Mouse (Mus musculus) cerebellum, postnatal 36 days (tissue): ENCODE results near the gene Foxo6.

Experiments
- DNase-seq, 2 experiments: peaks; one replicate each; pipeline ENCODE4 v3.0.0; 2021 to 2022; ENCODE audit warnings: mixed read lengths in 2 of 2

The Foxo6 gene

GRCm38 (mm10) chr4:120283141-120283540 is 4.0 kb downstream of the Foxo6 start:
- peak in 1 of 2 experiments; percentile 35 for DNase-seq

GRCm38 (mm10) chr4:120282568-120283091 is 4.5 kb downstream of the Foxo6 start:
- peak; percentile 42 to 60 for DNase-seq

DNA sequence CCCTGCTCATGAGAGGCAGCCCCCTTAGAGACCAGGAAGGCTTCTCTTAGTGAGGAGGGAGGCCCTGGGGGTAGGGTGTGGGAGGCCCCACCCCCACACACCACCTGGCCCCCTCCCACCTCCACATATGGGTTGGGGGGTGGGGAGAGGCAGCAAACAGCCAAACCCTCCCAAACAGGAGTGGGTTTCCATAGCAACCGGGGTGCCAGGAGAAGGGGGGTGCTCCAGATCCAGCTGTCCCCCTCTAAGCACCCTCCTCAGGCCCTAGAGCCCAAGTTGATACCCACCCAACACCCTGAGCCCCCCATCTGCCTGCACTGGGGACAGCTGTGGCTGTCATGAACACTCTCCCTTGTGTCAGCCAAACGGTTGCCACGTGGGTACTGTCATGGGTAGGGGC is 6.1 kb downstream of the Foxo6 start:
- no peak for DNase-seq

DNA sequence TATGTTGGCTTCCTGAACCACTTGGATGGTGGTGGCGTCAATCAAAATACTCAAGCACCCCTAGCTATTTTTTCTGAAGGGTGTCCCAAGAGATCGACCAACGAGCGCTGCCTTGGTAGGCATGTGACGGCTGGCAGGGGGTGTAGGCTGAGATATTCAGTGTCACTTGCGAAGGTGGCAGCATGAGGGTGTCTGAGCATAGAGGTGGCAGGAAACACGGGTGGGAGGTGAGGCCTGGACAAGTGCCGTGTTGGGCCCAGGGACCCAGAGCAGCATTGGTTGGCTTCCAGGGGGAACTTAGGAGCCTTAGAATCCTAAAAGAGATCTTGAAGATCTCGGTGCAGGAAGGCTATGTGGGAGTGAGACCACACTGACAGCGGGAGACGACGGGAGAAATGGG is 6.7 kb downstream of the Foxo6 start:
- no peak for DNase-seq

- no peak for DNase-seq
Observed at GRCm38 (mm10) chr4:120277255-120277928, 9.8 kb downstream of the Foxo6 start.

DNA sequence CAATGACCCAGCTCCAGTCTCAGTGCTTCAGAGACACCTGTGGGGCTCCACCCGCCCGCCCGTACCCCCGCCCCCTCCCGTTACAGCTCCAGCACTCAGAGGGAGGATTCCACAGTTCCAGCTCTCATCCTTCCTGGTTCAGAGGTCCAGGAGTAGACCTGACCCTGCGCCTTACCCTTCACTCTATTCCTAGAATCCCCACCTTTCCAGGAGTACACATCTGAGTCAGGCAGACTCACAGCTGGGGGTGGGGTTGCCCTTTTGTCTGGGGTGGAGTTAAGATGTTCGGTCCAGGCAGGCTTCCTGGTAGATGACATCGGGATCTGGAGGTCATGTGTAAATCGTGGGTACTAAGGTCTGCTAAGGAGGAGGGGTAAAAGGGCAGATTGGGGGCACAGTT is 11.7 kb downstream of the Foxo6 start:
- no peak for DNase-seq

- DNase-seq: no peak
Observed at GRCm38 (mm10) chr4:120273594-120273993, 13.6 kb downstream of the Foxo6 start.

DNA sequence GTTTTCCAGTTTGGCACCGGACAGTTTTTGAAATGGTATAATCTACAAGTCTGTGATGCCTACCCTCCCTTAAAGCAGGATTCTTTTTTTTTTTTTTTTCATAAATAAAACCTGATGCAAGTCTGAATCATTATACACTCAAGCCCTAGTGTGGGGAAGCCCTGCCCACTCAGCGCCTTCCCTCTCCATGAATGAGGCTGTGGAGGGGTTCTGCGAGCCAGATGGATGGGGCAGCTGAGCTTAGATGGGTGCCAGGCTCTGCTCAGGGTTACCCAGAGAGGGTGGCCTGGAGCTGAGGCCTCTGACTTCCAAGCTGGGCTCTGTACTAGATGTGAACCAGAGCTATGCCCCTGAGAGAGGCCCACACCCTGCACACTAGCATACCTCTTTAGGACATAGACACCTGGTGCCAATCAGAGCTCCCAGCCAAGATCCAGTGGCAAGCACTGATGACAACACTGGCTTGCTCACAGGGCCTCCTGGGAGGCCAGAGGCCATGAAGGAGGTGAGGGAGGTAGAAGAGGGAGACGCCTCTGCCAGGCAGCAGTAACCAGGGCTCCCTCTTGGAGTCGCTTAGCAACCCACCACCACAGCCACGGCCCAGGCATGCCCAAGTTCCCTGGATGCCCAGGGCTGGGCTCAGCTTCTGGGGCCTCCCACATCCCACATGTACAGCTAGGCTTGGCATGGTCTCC is 15.1 kb downstream of the Foxo6 start:
- DNase-seq: no peak

DNA sequence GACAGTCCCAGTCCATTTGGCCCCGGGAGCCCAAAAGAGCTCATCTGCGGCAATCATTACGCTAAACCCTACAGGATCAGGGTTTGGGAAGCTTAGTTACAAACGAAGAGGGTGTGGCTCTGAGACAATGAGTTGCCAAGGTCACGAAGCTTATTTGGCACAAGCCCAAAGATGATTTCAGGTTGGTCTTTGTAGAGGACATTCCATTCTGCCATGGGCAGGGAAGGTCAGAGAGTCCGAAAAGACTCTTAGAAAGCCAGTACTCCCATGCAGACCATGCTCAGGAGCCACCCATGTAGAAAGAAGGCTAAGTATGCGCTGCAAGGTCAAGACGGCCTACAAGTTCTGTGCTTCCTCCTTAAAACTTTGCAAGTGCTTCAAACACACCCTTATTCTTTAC is 15.9 kb downstream of the Foxo6 start:
- no peak for DNase-seq

DNA sequence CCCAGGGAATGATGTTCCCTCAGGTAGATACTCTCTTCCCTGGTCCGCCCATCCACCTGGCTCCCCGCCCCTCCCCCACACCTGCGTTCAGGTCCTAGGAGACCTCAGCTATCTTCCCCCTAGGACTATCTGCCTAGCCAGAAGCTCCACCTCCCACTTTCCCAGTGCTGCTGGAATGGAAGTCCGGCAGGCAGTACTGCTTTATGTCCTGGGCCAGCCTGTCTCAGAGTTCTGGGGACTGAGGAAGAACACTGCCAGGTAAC is 16.3 kb downstream of the Foxo6 start:
- no peak for DNase-seq

- DNase-seq: no peak
Observed at GRCm38 (mm10) chr4:120270148-120270936, 16.8 kb downstream of the Foxo6 start.

GRCm38 (mm10) chr4:120269426-120269825 is 17.7 kb downstream of the Foxo6 start:
- no peak for DNase-seq

DNA sequence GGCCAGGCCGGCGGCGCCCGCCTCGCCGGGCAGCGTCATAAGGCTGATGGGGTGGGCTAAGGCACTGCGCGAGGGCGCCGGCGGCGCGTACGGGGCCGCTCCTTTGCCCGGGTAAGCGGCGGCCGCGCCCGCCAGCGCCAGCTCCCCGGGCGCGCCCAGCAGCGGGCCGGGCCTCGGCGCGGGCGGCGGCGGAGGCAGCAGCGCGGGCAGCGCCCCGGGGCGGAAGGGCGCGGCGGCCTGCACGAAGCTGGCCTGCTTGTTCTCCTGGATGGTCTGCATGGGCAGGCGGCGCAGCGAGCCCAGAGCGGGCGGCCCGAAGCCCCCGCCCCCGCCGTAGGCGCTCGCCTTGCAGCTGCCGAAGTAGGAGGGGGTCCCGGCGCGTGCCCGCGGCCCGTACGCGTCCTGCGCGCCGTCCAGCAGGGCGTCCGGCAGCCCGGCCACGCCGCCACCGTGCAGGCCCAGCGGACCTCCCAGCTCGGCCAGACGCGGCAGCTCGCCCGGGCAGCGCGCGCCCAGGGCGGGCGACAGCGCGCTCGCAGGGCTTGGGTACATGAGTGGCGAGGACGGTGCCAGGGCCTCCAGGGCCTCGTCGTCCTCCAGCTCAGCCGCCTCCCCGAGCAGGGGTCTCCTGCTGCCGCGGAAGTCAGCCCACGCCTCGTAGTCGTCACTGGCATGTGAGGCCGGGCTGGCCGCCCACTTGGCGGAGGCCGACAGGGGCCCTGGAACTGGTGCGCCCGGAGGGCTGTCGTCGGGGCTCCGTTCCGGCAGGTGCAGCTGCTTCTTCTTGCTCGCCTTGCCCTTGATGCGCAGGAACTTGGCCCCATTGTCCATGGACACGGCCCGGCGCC is 18.7 kb downstream of the Foxo6 start:
- DNase-seq: no peak

DNA sequence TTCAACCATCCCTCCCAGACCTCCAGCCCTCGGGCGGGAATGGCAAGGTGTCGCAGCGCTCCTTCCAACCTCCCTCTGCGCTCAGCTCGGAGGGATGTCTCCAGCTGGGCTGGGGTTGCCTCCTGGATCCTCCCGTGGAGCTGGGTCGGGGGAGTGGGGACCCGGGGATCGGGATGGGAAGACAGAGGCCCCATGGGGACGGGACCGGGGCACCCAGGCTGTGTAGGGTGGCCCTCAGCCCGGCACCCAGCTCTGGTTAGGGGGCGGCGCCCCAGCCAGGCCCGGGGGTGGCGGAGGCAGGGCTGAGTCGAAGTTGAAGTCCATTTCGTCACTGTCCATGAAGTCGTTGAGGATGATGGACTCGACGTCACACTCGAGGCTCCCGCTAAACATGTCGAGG is 19.5 kb downstream of the Foxo6 start:
- no peak for DNase-seq

- no peak for DNase-seq
Observed at GRCm38 (mm10) chr4:120267136-120267535, 20.0 kb downstream of the Foxo6 start.

DNA sequence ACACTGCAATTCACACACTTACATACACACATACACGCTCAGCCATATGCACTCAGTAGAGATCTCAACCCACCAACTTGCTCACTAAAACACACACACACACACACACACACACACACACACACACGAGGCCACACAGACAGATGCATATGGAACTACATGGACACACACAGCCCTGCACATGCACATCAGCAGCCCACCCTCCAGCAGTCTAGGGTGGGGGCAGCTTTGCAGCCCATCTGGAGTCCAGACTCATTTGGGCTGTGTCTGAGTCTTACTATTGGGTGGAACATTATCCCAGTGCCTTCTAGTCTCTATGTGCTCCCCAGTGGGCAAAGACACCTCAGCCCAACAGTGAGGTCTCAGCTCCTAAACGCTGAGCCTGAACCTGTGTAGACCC is 23.0 kb downstream of the Foxo6 start:
- no peak for DNase-seq

DNA sequence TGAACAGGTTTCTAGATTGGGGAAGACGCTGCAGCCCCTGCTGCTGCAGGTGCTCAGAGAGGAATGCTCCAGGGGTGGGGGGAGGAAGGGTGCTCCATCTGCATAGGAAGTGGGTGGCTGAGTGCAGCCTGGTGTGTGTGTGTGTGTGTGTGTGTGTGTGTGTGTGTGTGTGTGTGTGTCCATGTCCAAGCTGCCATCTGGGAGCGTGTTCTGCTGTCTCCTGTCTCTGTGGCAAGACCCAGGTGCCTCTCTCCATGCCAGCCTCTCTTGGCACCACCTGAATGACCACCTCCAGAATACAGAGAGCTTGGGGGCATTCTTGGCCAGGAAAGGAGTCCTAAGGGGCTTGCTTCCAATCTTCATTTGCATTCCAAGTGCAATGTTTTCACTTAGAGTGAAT is 24.4 kb downstream of the Foxo6 start:
- DNase-seq: no peak

GRCm38 (mm10) chr4:120262206-120262605 is 24.9 kb downstream of the Foxo6 start:
- DNase-seq: no peak

DNA sequence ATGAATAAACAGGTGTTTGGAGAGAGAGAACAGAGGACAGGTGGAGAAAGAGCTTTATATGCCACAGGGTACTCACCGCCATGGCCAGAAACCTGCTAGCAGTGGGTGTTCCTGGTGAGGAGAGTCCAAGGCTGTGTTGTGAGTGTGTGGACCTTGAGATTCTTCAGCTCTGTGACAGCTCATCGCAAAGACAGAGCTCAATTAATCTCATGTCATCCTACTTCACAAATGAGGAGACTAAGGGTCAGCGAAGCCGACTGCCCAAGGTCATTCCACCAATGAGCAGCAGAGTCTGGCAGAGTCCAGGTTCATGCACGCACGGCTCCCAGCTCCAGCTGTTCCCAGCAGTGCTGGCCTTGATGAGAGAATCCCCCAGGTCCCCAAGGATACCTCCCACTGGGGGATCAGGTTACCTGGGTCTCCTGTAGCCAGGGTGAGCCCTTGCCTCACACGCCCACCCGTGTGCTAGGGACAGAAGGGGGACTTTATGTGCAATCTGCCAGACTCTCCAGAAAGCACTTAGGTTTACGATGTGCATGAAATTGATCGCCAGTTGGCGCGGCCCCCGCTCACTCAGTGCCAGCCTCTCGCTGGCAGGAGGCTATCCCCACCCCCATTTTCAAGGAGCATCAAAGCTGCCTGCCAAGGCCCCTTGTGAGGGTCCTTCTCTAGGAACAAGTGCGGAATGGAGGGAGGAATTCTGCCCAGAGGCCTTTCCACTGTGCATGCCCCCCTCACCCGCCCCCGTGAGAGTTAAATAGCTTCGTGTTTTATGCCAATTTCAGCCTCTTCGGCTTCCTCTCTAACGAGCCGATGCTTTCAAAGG is 27.6 kb downstream of the Foxo6 start:
- DNase-seq: no peak

DNA sequence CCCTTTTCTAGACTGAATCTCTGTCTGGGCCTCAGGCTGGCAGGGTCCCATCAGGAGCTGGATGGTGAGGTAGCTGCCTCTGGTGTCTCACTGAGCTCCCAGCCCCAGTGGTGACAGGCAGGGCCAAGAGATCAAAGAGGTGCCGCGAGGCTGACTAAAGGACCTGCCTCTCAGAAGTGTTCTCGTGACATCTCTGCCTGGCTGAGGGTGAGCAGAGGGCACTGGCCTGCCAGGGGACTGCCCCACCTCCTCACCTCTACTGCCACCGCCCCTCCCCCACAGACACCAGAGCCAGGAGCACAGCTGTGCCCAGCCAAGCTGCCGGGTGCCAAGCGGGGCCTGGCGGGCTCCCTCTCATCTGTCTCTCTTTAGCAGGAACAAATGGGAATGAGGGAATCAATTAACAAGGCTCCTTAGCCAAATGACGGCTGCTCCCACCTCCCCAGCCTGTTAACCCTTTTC is 38.3 kb downstream of the Foxo6 start:
- DNase-seq: peak in 1 of 2 experiments; percentile 40

DNA sequence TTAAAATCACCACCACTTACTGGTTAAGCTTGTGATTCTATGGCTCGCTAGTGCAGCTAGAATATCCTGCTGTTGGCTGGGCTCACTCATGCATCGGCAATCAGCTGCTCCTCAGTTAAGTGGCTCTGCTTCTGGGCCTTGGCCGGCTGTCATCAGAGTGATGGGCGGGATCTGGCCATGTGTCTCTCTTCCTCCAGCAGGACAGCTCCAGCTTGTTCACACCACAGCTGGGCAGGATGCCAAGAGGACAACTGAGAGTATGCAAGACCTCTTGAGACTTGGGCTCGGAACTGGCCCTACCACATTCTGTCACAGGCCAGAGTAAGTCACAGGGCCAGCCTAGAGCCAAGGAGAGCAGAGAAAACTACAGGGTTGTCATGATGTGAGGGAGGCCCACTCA is 39.7 kb downstream of the Foxo6 start:
- DNase-seq: no peak

DNA sequence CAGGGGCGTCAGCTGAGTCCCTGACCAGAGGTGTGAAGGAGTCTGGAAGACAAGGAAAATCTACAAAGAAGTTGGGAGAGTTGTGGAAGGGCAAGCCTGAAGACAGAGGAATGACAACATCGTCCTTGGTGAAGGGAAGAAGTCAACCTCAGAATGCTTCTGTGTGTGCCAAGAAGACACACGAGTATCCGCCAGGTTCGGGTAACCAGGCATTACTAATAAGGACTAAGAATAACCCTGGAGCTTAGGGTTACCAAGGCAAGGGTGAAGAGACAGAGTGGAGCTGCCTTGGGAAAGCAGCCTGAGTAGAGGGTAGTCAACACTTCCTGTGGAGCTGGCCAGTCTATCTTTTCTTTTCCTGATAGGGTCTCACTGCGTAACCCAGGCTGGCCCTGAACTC is 41.1 kb downstream of the Foxo6 start:
- no peak for DNase-seq
